ENCODE assay signal across 8 mouse cellular contexts in genomic region chr11:119991338-119991678, GRCm38 (mm10). TPM values are rescaled to one million over a fixed set of nuclear protein-coding genes. Genes with fewer than 3 reads are reported as not detected.
DNase-seq lines count a peak whose midpoint lies in the region; ATAC-seq and TF ChIP-seq lines count a peak whose summit lies in the region.

No protein-coding gene starts in this region.

- no peaks in the 10 kb centered on the region for H3K9me3 ChIP-seq in ES-Bruce4 (replicated peaks; ENCODE audit: control insufficient read depth, insufficient read depth, low read length, poor library complexity, severe bottlenecking)
- H3K9me3 ChIP-seq in forebrain, embryonic 15.5 days, result no peaks in the 10 kb centered on the region
- no peaks in the 10 kb centered on the region for H3K9me3 ChIP-seq in lung, embryonic 15.5 days

- no peaks in the 10 kb centered on the region for H3K4me1 ChIP-seq in ES-Bruce4 (ENCODE audit: control insufficient read depth, insufficient read depth, low read length)
- H3K4me1 ChIP-seq in forebrain, embryonic 15.5 days, result peaks cover 35% of the 10 kb centered on the region
- peaks cover 39% of the 10 kb centered on the region for H3K4me1 ChIP-seq in lung, embryonic 15.5 days
- peaks cover 4% of the 10 kb centered on the region; the same call in 1 of the 2 replicates for H3K4me1 ChIP-seq in thymus, adult 2 months (replicated peaks; ENCODE audit: control insufficient read depth, insufficient read depth, low read length)

- TF ChIP-seq CTCF in ES-Bruce4 (IDR thresholded peaks at IDR 0.05; ENCODE audit: low read depth, low read length), result peak; percentile 91
- peak; percentile 98 for TF ChIP-seq CTCF in thymus, adult 2 months (IDR thresholded peaks at IDR 0.05; ENCODE audit: borderline replicate concordance, control insufficient read depth, extremely low read depth, insufficient read depth, low read length, poor library complexity)

- ATAC-seq in forebrain, embryonic 15.5 days (replicated peaks), result peak; percentile 83
- ATAC-seq in lung, embryonic 15.5 days (ENCODE audit: borderline replicate concordance, extremely low read depth, low FRiP score, low TSS enrichment), result peak; percentile 44

- no peak for TF ChIP-seq EP300 in ES-Bruce4 (IDR thresholded peaks at IDR 0.05; ENCODE audit: insufficient read depth, low read depth, low read length)

- intact Hi-C loops in heart, postnatal 25 days (cut with DNase I), result loop anchor here (1.0 kb wide), 2 partner anchors 56 to 82 kb away; no protein-coding TSS in a partner anchor

- 14% methylated on average over 10 of the region's 10 CpGs for WGBS in forebrain, embryonic 15.5 days
- WGBS in lung, embryonic 15.5 days, result 8% methylated on average over 10 of the region's 10 CpGs
- 16% methylated on average over 10 of the region's 10 CpGs for WGBS in thymus, adult 2 months

- H3K9ac ChIP-seq in ES-Bruce4 (ENCODE audit: low read depth, poor library complexity, severe bottlenecking), result no peak overlapping the region
- H3K9ac ChIP-seq in forebrain, embryonic 15.5 days (replicated peaks), result no peak overlapping the region
- no peak overlapping the region; the same call in 1 of the 2 replicates for H3K9ac ChIP-seq in lung, embryonic 15.5 days

- no peak overlapping the region for H3K4me2 ChIP-seq in forebrain, embryonic 15.5 days (replicated peaks)
- H3K4me2 ChIP-seq in lung, embryonic 15.5 days, result 0 out of 2 replicates have a peak overlapping the region, but pooled peaks have one; percentile 6

- H3K4me3 ChIP-seq in ES-Bruce4 (ENCODE audit: low read depth, low read length), result no peak overlapping the region
- H3K4me3 ChIP-seq in forebrain, embryonic 15.5 days, result no peak overlapping the region
- no peak overlapping the region for H3K4me3 ChIP-seq in lung, embryonic 15.5 days
- H3K4me3 ChIP-seq in thymus, adult 2 months (ENCODE audit: control insufficient read depth, insufficient read depth, low read length), result no peak overlapping the region

- no peak for TF ChIP-seq POLR2A in ES-Bruce4 (IDR thresholded peaks at IDR 0.05; ENCODE audit: insufficient read depth, low read length)
- TF ChIP-seq POLR2A in thymus, adult 2 months (IDR thresholded peaks at IDR 0.05; ENCODE audit: control insufficient read depth, extremely low read depth, insufficient read depth, low read length, poor library complexity), result no peak

- H3K27ac ChIP-seq in ES-Bruce4 (ENCODE audit: insufficient read depth, low read length), result no peak overlapping the region
- H3K27ac ChIP-seq in forebrain, embryonic 15.5 days (replicated peaks), result 0 out of 2 replicates have a peak overlapping the region, but pooled peaks have one; percentile 4
- peak overlapping the region; percentile 30; the same call in 1 of the 2 replicates for H3K27ac ChIP-seq in lung, embryonic 15.5 days
- H3K27ac ChIP-seq in thymus, adult 2 months (ENCODE audit: control insufficient read depth, insufficient read depth, low read length), result no peak overlapping the region

- H3K36me3 ChIP-seq in ES-Bruce4 (ENCODE audit: control insufficient read depth, insufficient read depth, low read length, poor library complexity, severe bottlenecking), result no peaks in the 10 kb centered on the region
- H3K36me3 ChIP-seq in forebrain, embryonic 15.5 days, result no peaks in the 10 kb centered on the region
- peaks cover 17% of the 10 kb centered on the region for H3K36me3 ChIP-seq in lung, embryonic 15.5 days
- H3K36me3 ChIP-seq in thymus, adult 2 months (ENCODE audit: control insufficient read depth, insufficient read depth, low read length), result no peaks in the 10 kb centered on the region

- no peaks in the 10 kb centered on the region for H3K27me3 ChIP-seq in ES-Bruce4 (ENCODE audit: control insufficient read depth, insufficient read depth, low read length, poor library complexity, severe bottlenecking)
- no peaks in the 10 kb centered on the region for H3K27me3 ChIP-seq in forebrain, embryonic 15.5 days
- no peaks in the 10 kb centered on the region for H3K27me3 ChIP-seq in lung, embryonic 15.5 days
- H3K27me3 ChIP-seq in thymus, adult 2 months (ENCODE audit: control insufficient read depth, insufficient read depth, low read length), result no peaks in the 10 kb centered on the region

- peak; percentile 68 for DNase-seq in c-Kit-positive CD71-positive TER-119-positive erythroid progenitor cells, embryonic 14.5 days (ENCODE audit: low spot score)
- DNase-seq in heart, postnatal 25 days (ENCODE audit: low spot score), result peak; percentile 64
- peak; percentile 94 to 97 for DNase-seq in layer of hippocampus, adult 18-20 months (ENCODE audit: low spot score in 2 of 2)
- peak; percentile 82 for DNase-seq in ovary, adult 18-20 months (ENCODE audit: low spot score)
- peak; percentile 90 for DNase-seq in thymus, adult 2 months

RNA-seq across cellular contexts. Expression of gene Baiap2, which starts 48.7 kb away (rescaled TPM):
- 15.4 and 15.6 TPM in 2 replicates for polyA plus RNA-seq in ES-Bruce4 (2011; ENCODE audit: insufficient read depth, insufficient read length, low read depth, missing spikeins)
- polyA plus RNA-seq in forebrain, embryonic 15.5 days (2015; fragmentation: Nextera tagmentation; extraction: Ambion mirVana), result 28.1 and 34.0 TPM in 2 replicates
- total RNA-seq in heart, postnatal 25 days (2021), result 1 to 10 TPM; 7.1 to 8.0 TPM
- total RNA-seq in layer of hippocampus, adult 18-20 months (2021), result 100 to 1,000 TPM; 257 to 261 TPM
- polyA plus RNA-seq in lung, embryonic 15.5 days (2015; fragmentation: Nextera tagmentation; extraction: Ambion mirVana), result 26.2 and 28.9 TPM in 2 replicates
- polyA plus RNA-seq in thymus, adult 2 months (2012; rRNA removed), result 53.7 and 59.8 TPM in 2 replicates

RNA-seq across cellular contexts. Expression of gene Aatk, which starts 55.7 kb away (rescaled TPM):
- polyA plus RNA-seq in ES-Bruce4 (2011; ENCODE audit: insufficient read depth, insufficient read length, low read depth, missing spikeins), result 0.81 and 1.6 TPM in 2 replicates
- polyA plus RNA-seq in forebrain, embryonic 15.5 days (2015; fragmentation: Nextera tagmentation; extraction: Ambion mirVana), result 21.9 and 22.5 TPM in 2 replicates
- total RNA-seq in heart, postnatal 25 days (2021), result 1 to 10 TPM; 4.3 to 4.7 TPM
- total RNA-seq in layer of hippocampus, adult 18-20 months (2021), result 100 to 1,000 TPM; 205 to 215 TPM
- polyA plus RNA-seq in lung, embryonic 15.5 days (2015; fragmentation: Nextera tagmentation; extraction: Ambion mirVana), result 2.1 and 3.3 TPM in 2 replicates
- polyA plus RNA-seq in thymus, adult 2 months (2012; rRNA removed), result 4.4 and 4.7 TPM in 2 replicates

Comparison
In these comparisons a context has a peak if more than half of its experiments do, and no peak if none do; other contexts are left out.
1. H3K27ac ChIP-seq: peak in forebrain, embryonic 15.5 days (single experiment) and lung, embryonic 15.5 days (single experiment); none in ES-Bruce4 (single experiment) and thymus, adult 2 months (single experiment).
2. Peak in every context shown above with its lines, with median percentiles within 50 percentile points of each other: DNase-seq.